Mouse (Mus musculus): Measurements from ENCODE around the gene Ddx59.

Ddx59 gene

DNA sequence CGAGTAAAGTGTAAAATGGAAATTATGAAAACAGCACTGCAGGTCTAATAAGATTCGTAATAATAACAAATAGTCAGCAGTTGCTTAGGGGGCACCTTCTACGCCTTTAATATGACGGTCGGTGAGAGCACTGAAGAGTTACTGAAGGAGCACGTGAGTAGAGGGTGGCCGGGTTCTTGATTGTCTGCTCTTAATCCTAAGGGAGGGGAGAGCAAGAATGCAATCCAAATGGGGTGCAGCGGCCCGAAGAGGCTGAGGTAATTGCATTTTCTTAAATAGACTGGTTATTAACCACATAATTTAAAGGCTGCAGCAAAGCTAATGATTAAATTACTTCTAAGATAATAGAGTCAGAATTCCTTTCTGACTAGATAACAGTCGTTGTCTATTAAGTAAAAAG is 31.9 kb downstream of the Ddx59 start:
- DNase-seq (ENCODE audit: extremely low read depth, insufficient read length, low spot score): no peak

DNA sequence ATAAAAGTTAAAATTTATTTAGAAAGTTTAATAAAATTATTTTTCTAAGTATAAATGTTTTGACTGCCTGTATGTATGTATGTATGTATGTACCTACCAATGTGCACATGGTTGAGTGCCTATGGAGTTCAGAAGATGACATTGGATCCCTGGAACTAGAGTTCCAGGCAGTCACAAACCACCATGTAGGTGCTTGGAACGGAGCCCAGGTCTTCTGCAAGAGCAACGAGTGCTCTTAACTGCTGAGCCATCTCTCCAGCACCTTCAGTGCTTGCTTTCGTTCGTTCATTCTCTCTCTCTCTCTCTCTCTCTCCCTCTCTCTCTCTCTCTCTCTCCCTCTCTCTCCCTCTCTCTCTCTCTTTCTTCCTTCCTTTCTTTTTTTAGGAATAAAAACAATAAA is 32.3 kb downstream of the Ddx59 start:
- no peak for DNase-seq (ENCODE audit: extremely low read depth, insufficient read length, low spot score)

DNA sequence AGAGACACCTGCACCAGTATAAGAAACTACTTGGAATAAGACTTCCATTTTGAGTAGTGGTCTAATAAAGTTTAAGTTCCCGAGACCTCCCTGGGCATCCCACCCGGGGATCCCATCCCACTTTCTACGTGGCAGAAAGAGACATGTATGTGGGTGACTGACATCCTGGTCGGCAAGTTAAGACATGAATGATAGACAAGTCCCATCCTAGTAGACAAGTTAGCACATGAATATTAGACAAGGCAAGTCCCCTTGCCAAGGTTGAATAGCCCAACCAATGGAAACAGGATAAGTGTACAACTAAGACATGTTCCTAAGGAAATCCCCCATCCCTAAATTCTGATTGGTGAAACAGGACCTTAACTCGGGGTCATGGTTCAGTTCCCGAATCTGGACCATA is 34.5 kb downstream of the Ddx59 start:
- no peak for DNase-seq (ENCODE audit: extremely low read depth, insufficient read length, low spot score)

DNA sequence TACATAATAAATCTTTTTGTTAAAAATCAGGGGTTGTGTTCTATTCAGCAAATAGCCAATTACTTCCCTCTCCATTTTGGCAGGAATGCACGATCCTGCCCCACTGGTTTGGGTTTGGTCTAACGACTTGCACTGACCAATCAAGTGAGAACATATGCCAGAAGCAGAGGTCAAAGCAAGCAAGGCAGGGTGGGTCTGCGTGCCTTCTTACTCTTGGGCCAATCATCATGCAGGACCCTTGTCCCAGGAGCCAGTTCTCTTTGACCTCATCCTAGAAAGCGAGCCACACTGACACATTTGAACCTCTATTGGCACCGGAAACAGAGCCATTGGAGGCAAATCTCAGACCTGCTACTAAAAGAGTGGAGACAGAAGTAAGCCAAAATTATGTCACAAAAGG is 35.1 kb downstream of the Ddx59 start:
- no peak for DNase-seq (ENCODE audit: extremely low read depth, insufficient read length, low spot score)

DNA sequence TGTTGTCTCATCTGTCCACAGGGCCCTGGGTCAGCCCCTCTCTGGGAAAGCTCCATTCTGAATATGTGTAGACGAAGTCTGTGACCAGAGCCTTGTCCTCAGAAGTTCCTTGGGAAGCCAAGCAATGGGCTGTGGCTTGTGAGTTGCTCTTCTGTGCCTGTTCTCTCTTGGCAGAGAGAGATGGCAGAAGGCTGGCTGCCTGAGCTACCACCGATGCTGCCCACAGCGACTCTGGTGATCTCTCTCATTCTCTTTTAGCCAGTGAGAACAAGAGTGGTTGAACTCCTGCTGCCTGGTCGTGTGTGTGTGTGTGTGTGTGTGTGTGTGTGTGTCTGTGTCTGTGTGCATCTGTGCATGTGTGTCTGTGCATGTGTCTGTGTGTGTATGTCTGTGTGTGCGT is 37.4 kb downstream of the Ddx59 start:
- no peak for DNase-seq (ENCODE audit: extremely low read depth, insufficient read length, low spot score)

DNA sequence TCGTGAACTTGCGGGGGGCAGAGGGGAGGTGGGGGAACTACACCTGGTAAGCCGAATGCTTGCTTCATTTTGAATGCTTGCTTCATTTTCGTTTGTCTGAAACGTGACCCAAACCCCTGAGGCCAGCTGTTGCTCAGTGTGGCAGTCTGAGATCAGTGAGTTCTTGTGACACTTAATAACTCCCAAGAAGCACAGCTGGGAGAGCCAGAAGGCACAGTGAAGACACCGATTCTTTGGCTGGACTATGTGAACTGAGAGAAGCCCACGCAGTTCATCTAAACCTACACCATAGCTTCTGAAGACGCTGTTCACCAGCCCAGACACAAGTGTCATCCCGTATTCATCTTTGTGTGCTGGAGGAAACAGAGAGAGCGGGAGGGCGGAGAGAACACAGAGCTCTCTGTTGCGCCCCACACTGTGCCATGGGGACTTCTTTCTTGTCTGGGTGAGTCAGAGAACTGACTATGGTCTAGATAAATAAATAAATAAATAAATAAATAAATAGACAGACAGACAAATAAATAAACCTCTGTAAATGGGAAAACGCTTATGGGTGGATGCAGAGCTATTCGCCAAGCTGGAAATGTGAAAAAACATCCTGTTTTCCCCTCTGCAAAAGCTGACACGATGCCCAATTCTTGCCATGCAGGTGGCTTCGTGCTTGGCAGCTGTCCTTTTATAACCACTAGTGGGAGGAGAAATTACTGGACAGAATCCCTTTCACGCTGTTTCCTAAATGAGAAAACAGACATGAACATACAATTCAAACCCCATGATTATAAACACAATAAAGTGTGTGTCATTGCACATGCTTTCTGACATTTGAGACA is 40.9 kb downstream of the Ddx59 start:
- DNase-seq (ENCODE audit: extremely low read depth, insufficient read length, low spot score): no peak

DNA sequence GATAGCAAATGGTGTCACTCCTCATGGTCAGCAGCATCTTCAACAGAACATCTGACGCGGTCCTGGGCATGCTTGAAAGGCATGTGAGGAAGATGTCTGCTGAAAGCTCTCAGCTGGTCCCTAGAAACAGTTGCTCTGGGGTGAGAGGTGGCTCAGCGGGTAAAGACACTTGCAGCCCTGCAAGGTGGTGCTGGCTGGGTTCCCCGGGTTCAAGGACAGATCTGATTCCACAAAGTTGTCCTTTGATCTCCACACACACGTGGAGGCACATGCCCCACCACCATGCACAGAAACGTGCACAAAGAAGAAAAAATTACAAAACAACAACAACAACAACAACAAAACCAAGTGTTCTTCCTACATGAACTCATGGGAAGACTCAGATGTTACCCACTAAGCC is 41.7 kb downstream of the Ddx59 start:
- no peak for DNase-seq (ENCODE audit: extremely low read depth, insufficient read length, low spot score)

DNA sequence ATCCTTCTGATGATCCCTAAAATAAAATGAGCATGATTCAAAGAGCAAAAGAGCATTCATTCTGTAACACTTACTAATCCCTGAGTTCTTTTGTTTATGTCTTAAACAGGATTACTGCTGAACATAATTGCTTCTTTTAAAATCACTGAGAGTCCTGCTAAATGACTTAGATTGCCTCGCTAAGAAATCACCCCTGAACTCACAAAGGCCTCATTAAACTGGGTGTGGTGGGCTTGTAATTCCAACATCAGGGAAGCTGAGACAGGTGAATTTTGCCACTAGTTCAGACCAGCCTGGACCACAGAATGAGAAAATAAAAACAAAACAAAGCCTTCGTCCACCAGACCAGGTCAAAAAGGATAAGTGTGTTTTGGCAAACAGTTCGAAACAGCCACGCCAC is 42.3 kb downstream of the Ddx59 start:
- no peak for DNase-seq (ENCODE audit: extremely low read depth, insufficient read length, low spot score)

DNA sequence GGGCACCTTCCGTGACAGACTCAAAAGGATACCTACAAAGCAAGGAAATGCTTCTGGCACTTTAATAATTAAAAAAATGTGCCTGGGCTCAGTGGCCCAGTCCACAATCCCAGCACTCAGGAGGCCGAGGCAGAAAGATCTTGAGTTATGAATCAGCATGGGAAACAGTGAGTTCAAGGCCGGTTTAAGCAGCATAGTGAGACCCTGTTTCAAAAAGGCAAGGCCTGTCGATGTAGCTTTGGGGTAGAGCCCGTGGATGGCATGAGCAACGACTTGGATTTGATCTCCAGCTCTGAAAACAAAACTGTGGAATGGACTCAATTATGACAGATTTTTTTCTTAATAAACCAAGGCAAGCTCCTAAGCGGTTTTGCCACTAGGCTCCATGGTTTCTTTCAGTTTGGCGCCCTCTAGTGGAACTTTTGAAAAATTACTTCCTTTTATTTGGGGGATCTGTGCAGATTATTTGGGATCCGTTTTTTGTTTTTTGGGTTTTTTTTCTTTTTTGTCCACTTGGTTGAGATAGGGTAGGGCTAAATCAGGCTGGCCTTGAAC is 43.7 kb downstream of the Ddx59 start:
- DNase-seq (ENCODE audit: extremely low read depth, insufficient read length, low spot score): peak; percentile 53

DNA sequence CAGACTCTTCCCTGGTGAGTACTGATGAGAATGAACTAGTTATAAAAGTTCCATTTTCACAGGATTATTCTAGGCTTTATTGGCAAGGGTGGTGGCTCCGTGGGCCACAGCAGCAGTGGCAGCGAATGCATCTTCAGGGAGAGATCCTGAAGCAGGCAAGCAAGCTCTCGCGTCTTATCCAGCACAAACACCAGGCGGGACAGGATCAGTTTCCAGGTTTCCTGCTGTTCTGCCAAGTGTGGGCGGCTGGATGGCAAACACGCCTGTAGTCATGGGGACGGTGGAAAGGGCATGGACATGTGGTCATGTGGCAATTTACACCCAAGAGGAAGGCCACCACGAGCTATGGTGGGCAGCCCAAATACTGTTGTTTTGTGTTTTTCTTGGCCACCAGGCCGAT is 47.4 kb downstream of the Ddx59 start:
- DNase-seq (ENCODE audit: extremely low read depth, insufficient read length, low spot score): peak; percentile 16

DNA sequence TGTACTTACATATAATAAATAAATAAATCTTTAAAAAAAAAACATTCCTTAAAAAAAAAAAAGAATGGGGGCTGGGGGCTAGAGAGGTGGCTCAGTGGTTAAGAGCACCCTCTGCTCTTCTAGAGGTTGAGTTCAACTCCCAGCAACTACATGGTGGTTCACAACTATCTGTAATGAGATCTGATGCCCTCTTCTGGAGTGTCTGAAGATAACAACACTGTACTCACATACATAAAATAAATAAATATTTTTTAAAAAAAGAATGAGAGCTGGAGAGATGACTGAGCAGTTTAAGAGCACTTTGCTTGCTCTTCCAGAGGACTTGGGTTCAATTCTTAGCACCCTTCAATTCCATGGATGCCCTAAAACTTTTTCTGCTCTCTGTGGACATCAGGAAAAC is 50.1 kb downstream of the Ddx59 start:
- no peak for DNase-seq (ENCODE audit: extremely low read depth, insufficient read length, low spot score)

DNA sequence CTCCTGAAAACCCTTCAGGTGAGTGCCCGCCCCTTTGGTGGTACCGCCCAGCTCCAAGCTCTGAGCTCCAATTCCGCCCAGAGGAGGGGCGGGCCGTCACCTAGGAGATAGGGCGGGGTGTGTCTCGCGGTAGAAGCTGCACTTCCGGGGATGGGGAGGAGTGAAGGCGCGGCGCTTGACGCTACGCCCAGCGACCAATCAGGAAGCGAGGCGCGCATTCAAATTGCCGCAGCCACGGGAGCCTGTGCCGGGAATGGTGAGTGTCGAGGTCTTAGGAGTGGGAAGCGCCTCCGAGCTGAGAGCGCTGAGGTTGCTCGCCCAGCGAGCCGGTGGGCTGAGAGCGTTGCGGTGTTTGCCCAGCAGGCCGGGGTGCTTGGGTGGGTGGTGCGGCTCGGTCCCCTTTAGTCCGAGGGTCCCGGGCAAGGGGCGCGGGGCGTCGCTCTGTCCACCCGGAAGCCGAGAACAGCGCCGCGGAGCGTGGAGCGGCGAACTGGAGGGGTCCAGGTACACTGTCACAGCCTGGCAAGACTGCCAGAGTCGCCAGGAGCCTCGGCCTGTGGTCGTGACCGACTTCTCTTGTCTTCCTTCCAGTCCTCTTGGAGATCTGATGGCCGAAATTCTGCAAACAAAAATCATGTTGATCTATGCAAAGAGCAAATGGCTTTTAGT is 51.2 kb downstream of the Ddx59 start, which contains the start of gene Kif14:
TSS of gene Kif14 (plus strand) at position 201 of the 669 bp plus-strand sequence.
- peak; percentile 97 for DNase-seq (ENCODE audit: extremely low read depth, insufficient read length, low spot score)

DNA sequence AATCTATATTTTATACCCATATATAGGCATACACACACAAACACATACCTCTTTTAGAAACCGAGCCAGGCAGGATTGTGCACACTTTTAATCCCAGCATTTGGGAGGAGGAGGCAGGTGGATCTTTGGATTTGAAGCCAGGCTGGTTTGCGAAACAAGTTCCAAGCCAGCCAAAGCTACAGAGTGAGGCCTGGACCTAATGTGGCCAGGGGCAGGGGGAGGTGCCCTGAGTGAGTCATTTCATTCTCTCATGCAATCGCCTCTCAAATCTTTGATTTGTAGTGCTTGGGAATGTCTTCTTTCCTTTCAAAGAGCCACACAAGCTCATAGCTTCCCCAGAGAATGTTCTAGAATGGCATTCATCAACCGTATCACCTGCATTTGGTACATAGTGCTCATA is 54.3 kb downstream of the Ddx59 start:
- no peak for DNase-seq (ENCODE audit: extremely low read depth, insufficient read length, low spot score)

DNA sequence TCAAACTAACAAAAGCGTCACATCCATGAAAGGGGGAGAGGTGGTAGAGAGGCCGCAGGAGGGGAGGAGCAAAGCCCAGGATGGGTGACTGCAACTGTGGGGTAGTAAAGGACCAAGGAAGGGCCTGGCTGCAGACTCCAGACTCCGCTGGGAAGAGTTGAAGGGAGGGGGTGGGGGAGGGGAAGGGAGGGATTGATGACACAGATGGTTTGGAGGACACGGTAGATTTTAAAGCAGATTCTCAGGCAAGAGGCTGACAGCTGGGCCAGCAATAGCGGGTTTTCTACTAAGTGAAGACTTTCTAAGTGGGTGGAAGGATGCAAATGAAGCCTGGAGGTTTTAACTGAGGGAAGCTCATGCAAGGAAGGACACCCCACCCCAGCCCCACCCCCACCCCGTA is 55.4 kb downstream of the Ddx59 start:
- no peak for DNase-seq (ENCODE audit: extremely low read depth, insufficient read length, low spot score)
